Mouse (Mus musculus): ENCODE data around the gene Fndc3a. TPM values are rescaled to one million over a fixed set of nuclear protein-coding genes. Genes with fewer than 3 reads are reported as not detected.

Gene Fndc3a
- polyA plus RNA-seq, 1 experiment from 2014 or later, result 31.0 TPM

DNA sequence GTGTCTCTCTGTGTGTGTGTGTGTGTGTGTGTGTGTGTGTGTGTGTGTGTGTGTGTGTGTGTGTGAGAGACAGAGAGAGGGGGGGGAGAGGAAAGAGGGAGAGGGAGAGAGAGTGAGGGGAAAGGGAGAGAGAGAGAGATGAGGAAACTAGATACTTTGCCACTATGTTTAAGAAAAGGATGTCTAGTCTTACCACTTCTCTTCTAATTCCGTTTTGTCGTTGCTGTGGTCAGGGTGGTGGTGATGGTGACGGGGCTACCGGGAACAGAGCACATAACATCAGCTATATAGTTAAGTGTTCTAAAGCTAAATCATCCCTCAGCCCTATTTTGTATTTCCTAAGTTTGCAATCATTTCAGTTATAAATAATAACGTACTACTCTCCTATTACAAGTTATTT is 9.7 kb downstream of the Fndc3a start:
- DNase-seq (ENCODE audit: low spot score) (no peak), ATAC-seq (ENCODE audit: insufficient number of reproducible peaks, low FRiP score, low TSS enrichment, low read depth) (no peak)
- no peaks in the 10 kb centered on the region for H3K4me1 ChIP-seq (ENCODE audit: control insufficient read depth, insufficient read depth, low read length)
- H3K4me3 ChIP-seq (ENCODE audit: low read depth, low read length), result no peak overlapping the region
- no peaks in the 10 kb centered on the region for H3K9me3 ChIP-seq (ENCODE audit: control insufficient read depth, low read length)
- H3K9ac ChIP-seq (ENCODE audit: low read length), result no peak overlapping the region
- no peaks in the 10 kb centered on the region for H3K36me3 ChIP-seq (ENCODE audit: control insufficient read depth, insufficient read depth, low read length)
- H3K4me2 ChIP-seq (ENCODE audit: low read depth, severe bottlenecking), result no peak overlapping the region
- no peaks in the 10 kb centered on the region for H3K27me3 ChIP-seq (ENCODE audit: control insufficient read depth, insufficient read depth, low read length)
- WGBS, result 89% methylated on average over 5 of the region's 5 CpGs
- no peak overlapping the region for H3K27ac ChIP-seq (replicated peaks; ENCODE audit: low read depth, low read length)

DNA sequence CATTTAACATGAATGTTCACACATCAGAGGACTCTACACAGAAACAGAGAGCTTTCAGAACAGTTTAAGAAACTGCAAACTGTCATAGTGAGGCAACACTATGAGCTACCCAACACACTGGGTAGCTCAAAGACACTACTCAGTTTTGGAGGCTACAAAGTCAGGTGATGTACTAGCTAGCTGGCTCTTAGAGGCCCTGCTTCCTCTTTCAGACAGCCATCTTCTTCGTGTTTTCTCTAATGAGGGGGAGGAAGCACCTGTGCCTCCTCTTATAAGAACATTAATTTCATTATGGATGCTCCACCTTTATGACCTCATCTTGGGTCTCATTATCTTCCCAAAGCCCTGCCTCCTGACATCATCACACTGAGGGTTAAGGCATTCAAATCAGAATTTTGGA is 18.4 kb downstream of the Fndc3a start:
- Histone ChIP-seq H3K4me3 (ENCODE audit: low read depth, low read length) (no peak overlapping the region), H3K4me2 (ENCODE audit: low read depth, severe bottlenecking) (no peak overlapping the region), H3K27me3 (ENCODE audit: control insufficient read depth, insufficient read depth, low read length) (no peaks in the 10 kb centered on the region), H3K27ac (replicated peaks; ENCODE audit: low read depth, low read length) (no peak overlapping the region), H3K4me1 (ENCODE audit: control insufficient read depth, insufficient read depth, low read length) (no peaks in the 10 kb centered on the region), H3K36me3 (ENCODE audit: control insufficient read depth, insufficient read depth, low read length) (no peaks in the 10 kb centered on the region), H3K9me3 (ENCODE audit: control insufficient read depth, low read length) (no peaks in the 10 kb centered on the region), H3K9ac (ENCODE audit: low read length) (no peak overlapping the region)
- DNase-seq (ENCODE audit: low spot score) (no peak), ATAC-seq (ENCODE audit: insufficient number of reproducible peaks, low FRiP score, low TSS enrichment, low read depth) (no peak)
- WGBS, result 88% methylated on average over 1 of the region's 1 CpGs

DNA sequence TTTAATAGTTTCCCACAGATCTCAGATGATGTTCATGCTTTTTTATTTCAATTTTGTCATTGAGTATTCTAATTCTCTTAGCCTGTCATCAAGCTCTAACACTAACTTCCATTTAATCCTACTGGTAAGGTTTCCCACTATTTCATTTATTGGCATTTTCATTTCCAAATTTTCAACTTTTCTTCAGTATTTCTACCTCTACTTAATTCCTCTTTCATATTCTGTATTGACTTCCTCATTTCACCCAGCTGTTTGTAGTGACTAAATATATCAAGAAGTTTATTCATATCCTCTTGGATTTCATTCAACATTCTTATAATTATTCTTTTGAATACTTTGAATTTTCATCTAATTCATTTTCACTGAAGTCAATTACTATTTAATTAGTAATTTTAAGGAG is 20.3 kb downstream of the Fndc3a start:
- H3K9ac ChIP-seq (ENCODE audit: low read length), result no peak overlapping the region
- ATAC-seq (ENCODE audit: insufficient number of reproducible peaks, low FRiP score, low TSS enrichment, low read depth) (no peak), DNase-seq (ENCODE audit: low spot score) (no peak)
- no peaks in the 10 kb centered on the region for H3K27me3 ChIP-seq (ENCODE audit: control insufficient read depth, insufficient read depth, low read length)
- H3K9me3 ChIP-seq (ENCODE audit: control insufficient read depth, low read length), result no peaks in the 10 kb centered on the region
- no peaks in the 10 kb centered on the region for H3K36me3 ChIP-seq (ENCODE audit: control insufficient read depth, insufficient read depth, low read length)
- H3K27ac ChIP-seq (replicated peaks; ENCODE audit: low read depth, low read length), result no peak overlapping the region
- no peak overlapping the region for H3K4me2 ChIP-seq (ENCODE audit: low read depth, severe bottlenecking)
- H3K4me1 ChIP-seq (ENCODE audit: control insufficient read depth, insufficient read depth, low read length), result no peaks in the 10 kb centered on the region
- no peak overlapping the region for H3K4me3 ChIP-seq (ENCODE audit: low read depth, low read length)

DNA sequence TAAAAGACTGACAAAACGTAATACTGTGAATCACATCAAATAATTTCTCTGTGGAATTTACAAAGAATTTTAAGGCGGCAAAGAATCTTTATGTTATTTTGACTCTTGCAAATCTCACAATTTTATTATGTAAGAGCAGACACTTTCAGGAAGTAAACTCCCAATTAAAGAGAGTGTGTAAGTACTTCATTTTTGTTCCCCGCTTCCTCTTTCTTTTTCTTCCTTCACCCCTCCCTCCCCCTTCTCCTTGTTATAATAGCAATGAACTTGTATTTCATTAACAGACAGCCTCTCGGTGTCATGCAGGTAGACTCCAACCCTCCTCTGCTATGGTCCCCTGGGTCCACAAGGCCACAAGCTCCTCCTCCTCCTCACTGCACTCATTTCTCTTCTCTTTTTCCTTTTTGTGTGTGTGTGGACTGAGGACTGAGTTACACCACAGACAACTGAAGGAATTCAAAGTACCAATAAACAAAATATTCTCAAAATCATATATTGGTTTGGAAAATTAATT is 24.9 kb downstream of the Fndc3a start:
- H3K4me3 ChIP-seq (ENCODE audit: low read depth, low read length), result no peak overlapping the region
- no peak overlapping the region for H3K27ac ChIP-seq (replicated peaks; ENCODE audit: low read depth, low read length)
- 85% methylated on average over 4 of the region's 4 CpGs for WGBS
- H3K4me2 ChIP-seq (ENCODE audit: low read depth, severe bottlenecking), result no peak overlapping the region
- no peaks in the 10 kb centered on the region for H3K27me3 ChIP-seq (ENCODE audit: control insufficient read depth, insufficient read depth, low read length)
- H3K9ac ChIP-seq (ENCODE audit: low read length), result no peak overlapping the region
- no peaks in the 10 kb centered on the region for H3K4me1 ChIP-seq (ENCODE audit: control insufficient read depth, insufficient read depth, low read length)
- DNase-seq (ENCODE audit: low spot score) (no peak), ATAC-seq (ENCODE audit: insufficient number of reproducible peaks, low FRiP score, low TSS enrichment, low read depth) (no peak)
- H3K36me3 ChIP-seq (ENCODE audit: control insufficient read depth, insufficient read depth, low read length), result no peaks in the 10 kb centered on the region
- H3K9me3 ChIP-seq (ENCODE audit: control insufficient read depth, low read length), result no peaks in the 10 kb centered on the region

DNA sequence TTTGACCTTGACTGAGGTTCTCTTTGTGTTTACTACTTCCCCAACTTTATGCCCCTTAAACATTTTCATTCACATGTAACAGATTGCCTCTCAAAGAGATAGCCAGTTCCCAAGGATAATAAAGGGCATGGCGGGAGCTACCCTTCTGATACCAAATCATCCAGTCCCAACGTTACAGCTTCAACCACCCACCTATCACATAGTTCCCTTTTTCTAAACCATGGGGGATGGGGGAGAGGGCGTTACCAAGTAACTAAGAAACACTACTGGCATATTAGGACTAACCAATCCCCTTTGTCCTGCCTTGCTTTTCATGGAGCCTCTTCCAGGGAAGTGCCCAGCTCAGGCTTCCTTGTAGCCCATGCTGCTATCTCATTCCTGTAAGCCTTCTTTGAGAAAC is 32.6 kb downstream of the Fndc3a start:
- H3K4me1 ChIP-seq (ENCODE audit: control insufficient read depth, insufficient read depth, low read length), result no peaks in the 10 kb centered on the region
- whole genome bisulfite sequencing, result 86% methylated on average over 3 of the region's 3 CpGs
- no peak overlapping the region for H3K4me3 ChIP-seq (ENCODE audit: low read depth, low read length)
- ATAC-seq (ENCODE audit: insufficient number of reproducible peaks, low FRiP score, low TSS enrichment, low read depth) (no peak), DNase-seq (ENCODE audit: low spot score) (no peak)
- no peak overlapping the region for H3K27ac ChIP-seq (replicated peaks; ENCODE audit: low read depth, low read length)
- H3K27me3 ChIP-seq (ENCODE audit: control insufficient read depth, insufficient read depth, low read length), result no peaks in the 10 kb centered on the region
- no peak overlapping the region for H3K4me2 ChIP-seq (ENCODE audit: low read depth, severe bottlenecking)
- no peaks in the 10 kb centered on the region for H3K9me3 ChIP-seq (ENCODE audit: control insufficient read depth, low read length)
- no peak overlapping the region for H3K9ac ChIP-seq (ENCODE audit: low read length)
- no peaks in the 10 kb centered on the region for H3K36me3 ChIP-seq (ENCODE audit: control insufficient read depth, insufficient read depth, low read length)

DNA sequence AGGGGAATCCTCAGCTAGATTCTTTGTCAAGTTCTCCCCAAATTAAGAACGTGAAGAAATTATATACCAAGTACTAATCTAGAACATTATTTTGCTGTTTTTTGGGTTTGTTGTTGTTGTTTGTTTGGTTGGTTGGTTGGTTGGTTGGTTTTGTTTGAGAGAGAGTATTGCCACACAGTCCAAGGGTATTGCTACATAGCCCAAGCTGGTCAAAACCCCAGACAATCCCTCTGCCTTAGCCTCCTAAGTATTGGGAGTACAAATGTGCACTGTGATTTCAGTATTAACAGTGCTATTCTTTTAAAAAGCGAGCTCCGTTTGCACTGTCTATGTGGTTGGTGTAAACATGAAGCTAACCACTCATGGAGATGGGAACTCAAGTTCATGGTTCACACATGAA is 37.9 kb downstream of the Fndc3a start:
- no peaks in the 10 kb centered on the region for H3K36me3 ChIP-seq (ENCODE audit: control insufficient read depth, insufficient read depth, low read length)
- H3K4me1 ChIP-seq (ENCODE audit: control insufficient read depth, insufficient read depth, low read length), result no peaks in the 10 kb centered on the region
- WGBS, result 95% methylated on average over 3 of the region's 3 CpGs
- no peak overlapping the region for H3K9ac ChIP-seq (ENCODE audit: low read length)
- no peak overlapping the region for H3K4me2 ChIP-seq (ENCODE audit: low read depth, severe bottlenecking)
- H3K27ac ChIP-seq (replicated peaks; ENCODE audit: low read depth, low read length), result no peak overlapping the region
- no peaks in the 10 kb centered on the region for H3K9me3 ChIP-seq (ENCODE audit: control insufficient read depth, low read length)
- no peak overlapping the region for H3K4me3 ChIP-seq (ENCODE audit: low read depth, low read length)
- ATAC-seq (ENCODE audit: insufficient number of reproducible peaks, low FRiP score, low TSS enrichment, low read depth) (no peak), DNase-seq (ENCODE audit: low spot score) (no peak)
- no peaks in the 10 kb centered on the region for H3K27me3 ChIP-seq (ENCODE audit: control insufficient read depth, insufficient read depth, low read length)

DNA sequence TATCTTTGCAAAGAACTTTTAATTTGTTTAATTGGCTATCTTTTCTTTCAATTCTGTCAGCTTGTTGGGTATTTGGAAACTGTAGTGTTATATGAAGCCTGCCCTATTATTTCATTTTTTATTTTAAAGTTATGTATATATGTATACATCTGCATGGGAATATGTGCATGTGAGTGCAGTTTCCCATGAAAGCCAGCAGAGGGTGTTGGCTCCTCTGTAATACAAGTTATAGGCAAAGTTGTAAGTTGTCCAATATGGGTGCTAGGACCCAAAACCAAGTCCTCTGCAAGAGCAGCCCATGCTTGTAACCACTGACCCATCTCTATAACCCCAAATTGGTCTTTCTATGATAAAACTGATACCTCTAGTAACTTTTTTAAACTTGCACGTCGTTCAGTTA is 38.8 kb downstream of the Fndc3a start:
- H3K27me3 ChIP-seq (ENCODE audit: control insufficient read depth, insufficient read depth, low read length), result no peaks in the 10 kb centered on the region

DNA sequence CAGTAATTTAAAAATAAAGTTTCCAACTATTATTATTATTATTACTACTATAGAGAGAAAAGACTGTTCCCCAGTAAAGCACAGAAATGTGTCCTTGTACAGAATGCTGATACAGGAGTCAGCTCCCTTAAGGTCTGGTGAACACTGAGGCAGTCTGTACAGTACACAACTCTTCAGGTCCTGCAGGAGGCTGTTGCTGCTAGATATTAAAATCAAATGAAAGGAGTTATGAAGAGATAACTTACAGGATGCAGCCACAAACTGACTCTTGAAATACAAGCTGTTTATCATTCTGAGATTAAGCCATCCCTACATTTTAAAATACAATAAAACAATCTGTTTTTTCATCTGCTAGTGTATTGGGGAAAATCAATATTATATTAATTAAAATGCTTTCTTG is 60.5 kb downstream of the Fndc3a start:
- H3K9ac ChIP-seq (ENCODE audit: low read length), result no peak overlapping the region
- no peaks in the 10 kb centered on the region for H3K4me1 ChIP-seq (ENCODE audit: control insufficient read depth, insufficient read depth, low read length)
- ATAC-seq (ENCODE audit: insufficient number of reproducible peaks, low FRiP score, low TSS enrichment, low read depth), result no peak
- H3K4me3 ChIP-seq (ENCODE audit: low read depth, low read length), result no peak overlapping the region
- no peak for DNase-seq (ENCODE audit: low spot score)
- H3K9me3 ChIP-seq (ENCODE audit: control insufficient read depth, low read length), result no peaks in the 10 kb centered on the region
- H3K27me3 ChIP-seq (ENCODE audit: control insufficient read depth, insufficient read depth, low read length), result no peaks in the 10 kb centered on the region
- 0 out of 2 replicates have a peak, but pooled peaks cover 3% of the 10 kb centered on the region for H3K36me3 ChIP-seq (ENCODE audit: control insufficient read depth, insufficient read depth, low read length)
- no peak overlapping the region for H3K4me2 ChIP-seq (ENCODE audit: low read depth, severe bottlenecking)
- no peak overlapping the region for H3K27ac ChIP-seq (replicated peaks; ENCODE audit: low read depth, low read length)

More for the DNA sequence above, 38.8 kb downstream of the Fndc3a start:
- DNase-seq (ENCODE audit: low spot score), result no peak
- WGBS, result 90% methylated on average over 2 of the region's 2 CpGs
- no peaks in the 10 kb centered on the region for H3K9me3 ChIP-seq (ENCODE audit: control insufficient read depth, low read length)
- H3K4me1 ChIP-seq (ENCODE audit: control insufficient read depth, insufficient read depth, low read length), result no peaks in the 10 kb centered on the region
- no peak overlapping the region for H3K4me2 ChIP-seq (ENCODE audit: low read depth, severe bottlenecking)
- H3K4me3 ChIP-seq (ENCODE audit: low read depth, low read length), result no peak overlapping the region
- H3K9ac ChIP-seq (ENCODE audit: low read length), result no peak overlapping the region
- H3K36me3 ChIP-seq (ENCODE audit: control insufficient read depth, insufficient read depth, low read length), result no peaks in the 10 kb centered on the region
- ATAC-seq (ENCODE audit: insufficient number of reproducible peaks, low FRiP score, low TSS enrichment, low read depth), result no peak
- no peak overlapping the region for H3K27ac ChIP-seq (replicated peaks; ENCODE audit: low read depth, low read length)

DNA sequence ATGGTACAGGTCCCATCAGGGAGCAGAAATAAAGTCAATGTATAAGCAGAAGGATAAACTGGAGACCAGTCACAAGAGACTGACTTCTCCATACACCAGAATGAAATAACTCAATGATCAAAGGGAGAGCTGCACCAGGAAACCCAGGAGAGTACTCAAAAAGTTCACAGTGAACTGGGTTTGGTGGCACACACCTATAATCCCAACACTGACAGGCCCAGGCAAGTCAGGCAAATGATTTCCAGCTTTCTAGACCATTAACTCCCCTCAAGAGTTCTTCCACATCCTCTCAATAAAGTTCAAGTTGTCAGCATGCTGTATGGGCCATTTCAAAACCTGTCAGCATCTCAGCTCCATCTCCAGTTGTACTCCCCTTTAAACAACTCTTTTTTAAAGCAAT is 64.3 kb downstream of the Fndc3a start:
- H3K4me1 ChIP-seq (ENCODE audit: control insufficient read depth, insufficient read depth, low read length), result no peaks in the 10 kb centered on the region
- ATAC-seq (ENCODE audit: insufficient number of reproducible peaks, low FRiP score, low TSS enrichment, low read depth) (no peak), DNase-seq (ENCODE audit: low spot score) (no peak)
- H3K9ac ChIP-seq (ENCODE audit: low read length), result no peak overlapping the region
- no peak overlapping the region for H3K4me3 ChIP-seq (ENCODE audit: low read depth, low read length)
- no peaks in the 10 kb centered on the region for H3K9me3 ChIP-seq (ENCODE audit: control insufficient read depth, low read length)
- no peak overlapping the region for H3K4me2 ChIP-seq (ENCODE audit: low read depth, severe bottlenecking)
- H3K36me3 ChIP-seq (ENCODE audit: control insufficient read depth, insufficient read depth, low read length), result 0 out of 2 replicates have a peak, but pooled peaks cover under 1% of the 10 kb centered on the region
- no peaks in the 10 kb centered on the region for H3K27me3 ChIP-seq (ENCODE audit: control insufficient read depth, insufficient read depth, low read length)
- H3K27ac ChIP-seq (replicated peaks; ENCODE audit: low read depth, low read length), result no peak overlapping the region

Measured in limb, embryonic 11.5 days (tissue).